Mouse (Mus musculus): ENCODE measurements at regions not wholly inside any gene's neighbourhood (a gene's known extent, or its start where the extent isn't known, plus 50 kb on each side); places are given as distances from the start of the nearest gene placed in this dataset.

DNA sequence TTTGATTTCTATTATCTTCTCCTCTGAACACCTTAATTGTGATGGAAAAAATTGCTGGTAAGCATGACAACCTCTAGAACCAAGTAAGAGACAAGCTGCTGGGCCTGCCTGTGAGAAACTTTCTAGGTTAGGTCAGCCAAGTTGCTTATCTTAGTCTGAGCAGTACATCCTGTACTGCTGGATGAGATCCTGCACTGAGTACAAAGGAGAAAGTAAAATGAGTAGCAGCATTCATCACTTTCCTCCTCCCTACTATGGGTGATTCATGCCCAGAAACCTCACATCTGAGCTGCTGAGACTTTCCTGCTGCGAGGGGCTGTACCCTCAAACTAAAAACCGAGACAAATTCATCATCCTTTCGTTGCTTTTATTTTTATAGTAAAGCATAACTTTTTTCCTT lies 902.6 kb upstream of the Cntnap5a start:
- ATAC-seq (ENCODE audit: extremely low read depth, insufficient number of reproducible peaks, low FRiP score, low TSS enrichment), result peak; percentile 51; the same call in 1 of the 2 replicates
- Histone ChIP-seq H3K9ac (no peak overlapping the region), H3K4me3 (no peak overlapping the region), H3K27ac (replicated peaks) (no peak overlapping the region), H3K4me2 (no peak overlapping the region), H3K4me1 (no peaks in the 10 kb centered on the region), H3K27me3 (replicated peaks) (no peaks in the 10 kb centered on the region), H3K9me3 (no peaks in the 10 kb centered on the region), H3K36me3 (no peaks in the 10 kb centered on the region)
- 50% methylated on average over 3 of the region's 3 CpGs for WGBS

Data from heart, embryonic 13.5 days (tissue).